20 mouse cellular contexts compared by ENCODE assay signal in the genomic region with DNA sequence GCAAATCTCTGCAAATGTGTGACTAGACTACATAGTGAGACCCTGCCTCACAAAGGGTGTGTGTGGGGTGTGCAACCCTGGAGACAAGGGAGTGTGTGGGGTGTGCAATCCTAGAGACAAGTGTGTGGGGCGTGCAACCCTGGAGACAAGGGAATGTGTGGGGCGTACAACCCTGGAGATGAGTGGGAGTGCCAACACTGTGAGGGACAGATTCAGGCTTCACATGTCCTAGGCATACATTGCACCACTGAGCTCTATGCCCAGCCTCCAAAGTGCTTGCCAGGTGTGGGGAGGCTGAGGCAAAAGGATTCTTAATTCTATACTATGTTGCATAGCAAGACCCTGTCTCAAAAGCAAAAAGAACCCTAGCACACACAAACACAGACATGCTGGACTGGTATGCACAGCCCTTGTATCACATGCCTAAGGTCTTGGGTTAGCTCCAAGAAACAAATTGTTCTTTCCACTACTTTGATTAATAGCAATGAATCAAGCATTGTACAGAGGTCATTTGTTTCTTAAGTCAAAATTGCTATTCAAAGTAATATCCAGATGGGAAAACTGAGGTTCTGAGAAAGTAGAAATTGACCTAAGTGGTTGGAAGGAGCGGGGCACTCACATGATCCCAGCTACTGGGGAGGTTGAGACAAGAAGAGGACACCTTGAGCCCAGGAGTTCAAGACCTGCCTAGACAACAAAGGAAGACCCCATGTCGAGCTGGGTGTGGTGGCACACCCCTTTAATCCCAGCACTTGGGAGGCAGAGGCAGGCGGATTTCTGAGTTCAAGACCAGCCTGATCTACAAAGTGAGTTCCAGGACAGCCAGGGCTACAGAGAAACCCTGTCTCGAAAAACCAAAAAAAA. TPM values are rescaled to one million over a fixed set of nuclear protein-coding genes. Genes with fewer than 3 reads are reported as not detected.
DNase-seq lines count a peak whose midpoint lies in the region; ATAC-seq and TF ChIP-seq lines count a peak whose summit lies in the region.
"Had no signal": no experiment of that assay in that cellular context is flagged by ENCODE, and none has a peak within 500 bp of the region (broad histone marks: within the 10 kb centered on the region; RNA-seq: fewer than 3 reads in every experiment).

No protein-coding gene starts in this region.

- no peak for TF ChIP-seq POLR2A in liver, adult 2 months (IDR thresholded peaks at IDR 0.05; ENCODE audit: extremely low read depth, insufficient read depth, low read length)

- TF ChIP-seq CTCF in liver, adult 2 months (IDR thresholded peaks at IDR 0.05; ENCODE audit: low read depth, low read length) = no peak
- TF ChIP-seq CTCF in liver, postnatal 0 days (IDR thresholded peaks at IDR 0.05; ENCODE audit: low read depth) = no peak

- H3K9me3 ChIP-seq in liver, postnatal 0 days (ENCODE audit: low read length) = no peaks in the 10 kb centered on the region
- no peaks in the 10 kb centered on the region for H3K9me3 ChIP-seq in ES-E14 (ENCODE audit: control insufficient read depth, insufficient read depth, low read depth, low read length)
- no peaks in the 10 kb centered on the region; the same call in 1 of the 2 replicates for H3K9me3 ChIP-seq in liver, embryonic 13.5 days (replicated peaks)
- H3K9me3 ChIP-seq in forebrain, embryonic 11.5 days (ENCODE audit: control insufficient read depth, low read length) = no peaks in the 10 kb centered on the region; the same call in 1 of the 2 replicates
- H3K9me3 ChIP-seq: embryonic facial prominence, embryonic 12.5 days; forebrain, embryonic 10.5 days; hindbrain, embryonic 12.5 days; midbrain, embryonic 12.5 days; neural tube, embryonic 15.5 days had no signal

- no peak overlapping the region for H3K4me2 ChIP-seq in liver, postnatal 0 days (ENCODE audit: low read depth, low read length)
- no peak overlapping the region for H3K4me2 ChIP-seq in liver, embryonic 13.5 days
- no peak overlapping the region for H3K4me2 ChIP-seq in forebrain, embryonic 11.5 days (ENCODE audit: low read depth, low read length, severe bottlenecking)
- H3K4me2 ChIP-seq: embryonic facial prominence, embryonic 12.5 days; hindbrain, embryonic 12.5 days; midbrain, embryonic 12.5 days; neural tube, embryonic 15.5 days had no signal

- H3K9ac ChIP-seq in liver, adult 2 months (ENCODE audit: low read depth, low read length) = no peak overlapping the region
- H3K9ac ChIP-seq in liver, postnatal 0 days (replicated peaks) = no peak overlapping the region
- no peak overlapping the region for H3K9ac ChIP-seq in ES-E14 (ENCODE audit: insufficient read depth, low read depth, low read length, poor library complexity, severe bottlenecking)
- H3K9ac ChIP-seq in liver, embryonic 13.5 days = peak overlapping the region; percentile 97
- H3K9ac ChIP-seq in forebrain, embryonic 11.5 days (ENCODE audit: low read length) = no peak overlapping the region
- H3K9ac ChIP-seq: embryonic facial prominence, embryonic 12.5 days; hindbrain, embryonic 12.5 days; midbrain, embryonic 12.5 days; neural tube, embryonic 15.5 days had no signal

- H3K27me3 ChIP-seq in liver, adult 2 months (ENCODE audit: control insufficient read depth, insufficient read depth, low read length) = no peaks in the 10 kb centered on the region
- no peaks in the 10 kb centered on the region for H3K27me3 ChIP-seq in liver, postnatal 0 days (ENCODE audit: insufficient read depth, low read length)
- no peaks in the 10 kb centered on the region for H3K27me3 ChIP-seq in liver, embryonic 13.5 days
- no peaks in the 10 kb centered on the region for H3K27me3 ChIP-seq in forebrain, embryonic 11.5 days (ENCODE audit: control insufficient read depth, insufficient read depth, low read length)
- H3K27me3 ChIP-seq: embryonic facial prominence, embryonic 12.5 days; hindbrain, embryonic 12.5 days; midbrain, embryonic 12.5 days; neural tube, embryonic 15.5 days; Patski had no signal

- WGBS in liver, adult 2 months = 90% methylated on average over 6 of the region's 6 CpGs
- WGBS in liver, postnatal 0 days (ENCODE audit: insufficient replicate concordance) = 84% methylated on average over 6 of the region's 6 CpGs
- WGBS in liver, embryonic 13.5 days (ENCODE audit: insufficient replicate concordance) = 82% methylated on average over 6 of the region's 6 CpGs
- WGBS in forebrain, embryonic 11.5 days = 88% methylated on average over 6 of the region's 6 CpGs

- DNase-seq in frontal cortex, postnatal 14 days (ENCODE audit: low spot score in 2 of 2) = no peak
- DNase-seq in liver, adult 2 months (ENCODE audit: extremely low read depth, low read depth, low spot score) = peak; percentile 21
- DNase-seq in liver, postnatal 0 days = no peak
- no peak for DNase-seq in ES-E14 (ENCODE audit: low read depth, low spot score)
- DNase-seq in liver, embryonic 13.5 days = no peak
- no peak for DNase-seq in right cerebral cortex, postnatal 25 days
- DNase-seq in forebrain, embryonic 11.5 days (ENCODE audit: low spot score) = no peak
- DNase-seq: cerebellum, adult 2 months; gastrocnemius, postnatal 14 days; lung, adult 18-20 months; lung, postnatal 36 days; thymus, postnatal 14 days had no signal

- peak; percentile 15; the same call in 1 of the 2 replicates for ATAC-seq in frontal cortex, adult (ENCODE audit: low TSS enrichment)
- ATAC-seq in liver, postnatal 0 days = no peak
- ATAC-seq in liver, embryonic 13.5 days (ENCODE audit: low read depth) = no peak
- no peak for ATAC-seq in forebrain, embryonic 11.5 days (replicated peaks; ENCODE audit: low FRiP score)
- ATAC-seq: inflammation-experienced regulatory T-cells, adult 6 months; Patski had no signal

- in situ Hi-C loops in ES-E14 (cut with MboI; ENCODE audit: low sequenced_read_pairs in 2 of 2, unreplicated experiment in 2 of 2) = no loop called here

- H3K36me3 ChIP-seq in liver, adult 2 months (ENCODE audit: control insufficient read depth, insufficient read depth, low read length) = peaks cover 11% of the 10 kb centered on the region
- peaks cover 40% of the 10 kb centered on the region for H3K36me3 ChIP-seq in liver, postnatal 0 days (replicated peaks; ENCODE audit: insufficient read depth, low read length)
- peaks cover 9% of the 10 kb centered on the region; the same call in 1 of the 2 replicates for H3K36me3 ChIP-seq in ES-E14 (ENCODE audit: control insufficient read depth, insufficient read depth, low read length, poor library complexity, severe bottlenecking)
- peaks cover 56% of the 10 kb centered on the region for H3K36me3 ChIP-seq in liver, embryonic 13.5 days
- peaks cover 12% of the 10 kb centered on the region; the same call in 1 of the 2 replicates for H3K36me3 ChIP-seq in forebrain, embryonic 11.5 days (ENCODE audit: control insufficient read depth, insufficient read depth, low read length)

- no peak overlapping the region for H3K27ac ChIP-seq in liver, adult 2 months (replicated peaks; ENCODE audit: insufficient read depth, low read depth, low read length)
- H3K27ac ChIP-seq in liver, postnatal 0 days (ENCODE audit: low read depth) = no peak overlapping the region
- H3K27ac ChIP-seq in ES-E14 (ENCODE audit: insufficient read depth, low read depth, low read length, poor library complexity, severe bottlenecking) = peak overlapping the region; percentile 27; the same call in 1 of the 2 replicates
- peak overlapping the region; percentile 99; the same call in 1 of the 2 replicates for H3K27ac ChIP-seq in liver, embryonic 13.5 days
- no peak overlapping the region for H3K27ac ChIP-seq in forebrain, embryonic 11.5 days (ENCODE audit: low read depth, low read length)
- H3K27ac ChIP-seq: embryonic facial prominence, embryonic 12.5 days; forebrain, embryonic 10.5 days; hindbrain, embryonic 12.5 days; midbrain, embryonic 12.5 days; neural tube, embryonic 15.5 days had no signal

- no peak for TF ChIP-seq EP300 in liver, postnatal 0 days (IDR thresholded peaks at IDR 0.05; ENCODE audit: low read depth)

- H3K4me3 ChIP-seq in liver, adult 2 months (ENCODE audit: insufficient read depth, low read depth, low read length) = no peak overlapping the region
- no peak overlapping the region for H3K4me3 ChIP-seq in liver, postnatal 0 days (ENCODE audit: low read depth, low read length)
- no peak overlapping the region for H3K4me3 ChIP-seq in ES-E14 (ENCODE audit: insufficient read depth in 1 of 2, low read depth in 1 of 2, low read length in 2 of 2, poor library complexity in 1 of 2, severe bottlenecking in 1 of 2)
- no peak overlapping the region for H3K4me3 ChIP-seq in liver, embryonic 13.5 days (replicated peaks)
- no peak overlapping the region for H3K4me3 ChIP-seq in forebrain, embryonic 11.5 days (ENCODE audit: low read depth, low read length)
- H3K4me3 ChIP-seq: embryonic facial prominence, embryonic 12.5 days; forebrain, embryonic 10.5 days; hindbrain, embryonic 12.5 days; midbrain, embryonic 12.5 days; neural tube, embryonic 15.5 days had no signal

- H3K79me2 ChIP-seq in liver, adult 2 months (ENCODE audit: control insufficient read depth, insufficient read depth, low read length) = peaks cover 14% of the 10 kb centered on the region; the same call in 1 of the 2 replicates

- H3K4me1 ChIP-seq in liver, adult 2 months (ENCODE audit: control insufficient read depth, insufficient read depth, low read length) = peaks cover 19% of the 10 kb centered on the region
- 0 out of 2 replicates have a peak, but pooled peaks cover 4% of the 10 kb centered on the region for H3K4me1 ChIP-seq in liver, postnatal 0 days (ENCODE audit: insufficient read depth)
- H3K4me1 ChIP-seq in ES-E14 (ENCODE audit: control insufficient read depth in 2 of 2, insufficient read depth in 2 of 2, low read length in 2 of 2, poor library complexity in 1 of 2) = peaks cover 2 to 20% of the 10 kb centered on the region in 2 experiments; a peak in 3 of 4 replicates
- peaks cover 25% of the 10 kb centered on the region for H3K4me1 ChIP-seq in liver, embryonic 13.5 days (replicated peaks)
- H3K4me1 ChIP-seq in forebrain, embryonic 11.5 days (replicated peaks; ENCODE audit: control insufficient read depth, insufficient read depth, low read length) = peaks cover 8% of the 10 kb centered on the region; the same call in 1 of the 2 replicates

RNA-seq across cellular contexts. Expression of a gene that starts 1.8 kb away (rescaled TPM):
- 61.3 and 67.7 TPM in 2 replicates for total RNA-seq in liver, adult 2 months (2014; rRNA removed)
- polyA plus RNA-seq in liver, adult 2 months (2012; rRNA removed) = 58.8 and 61.4 TPM in 2 replicates
- 517 and 539 TPM in 2 replicates for polyA plus RNA-seq in liver, postnatal 0 days (2015; fragmentation: Nextera tagmentation; extraction: Ambion mirVana)
- total RNA-seq in ES-E14 (2012; rRNA removed) = 69.9 and 71.3 TPM in 2 replicates
- 1,411 and 1,456 TPM in 2 replicates for polyA plus RNA-seq in liver, embryonic 13.5 days (2015; fragmentation: Nextera tagmentation; extraction: Ambion mirVana)
- 155 and 166 TPM in 2 replicates for polyA plus RNA-seq in forebrain, embryonic 11.5 days (2014; fragmentation: Nextera tagmentation; extraction: Ambion mirVana)

RNA-seq across cellular contexts. Expression of a gene that starts 11.3 kb away (rescaled TPM):
- 5.6 and 11.2 TPM in 2 replicates for total RNA-seq in liver, adult 2 months (2014; rRNA removed)
- polyA plus RNA-seq in liver, adult 2 months (2012; rRNA removed) = 22.5 and 23.6 TPM in 2 replicates
- 152 and 164 TPM in 2 replicates for polyA plus RNA-seq in liver, postnatal 0 days (2015; fragmentation: Nextera tagmentation; extraction: Ambion mirVana)
- 967 and 1,137 TPM in 2 replicates for total RNA-seq in ES-E14 (2012; rRNA removed)
- polyA plus RNA-seq in liver, embryonic 13.5 days (2015; fragmentation: Nextera tagmentation; extraction: Ambion mirVana) = 208 and 210 TPM in 2 replicates
- polyA plus RNA-seq in forebrain, embryonic 11.5 days (2014; fragmentation: Nextera tagmentation; extraction: Ambion mirVana) = 463 and 498 TPM in 2 replicates

RNA-seq across cellular contexts. Expression of a gene that starts 15.7 kb away (rescaled TPM):
- total RNA-seq in liver, adult 2 months (2014; rRNA removed) = 14.5 and 22.0 TPM in 2 replicates
- polyA plus RNA-seq in liver, adult 2 months (2012; rRNA removed) = 15.9 and 17.0 TPM in 2 replicates
- 12.1 and 13.3 TPM in 2 replicates for polyA plus RNA-seq in liver, postnatal 0 days (2015; fragmentation: Nextera tagmentation; extraction: Ambion mirVana)
- 35.0 and 35.8 TPM in 2 replicates for total RNA-seq in ES-E14 (2012; rRNA removed)
- polyA plus RNA-seq in liver, embryonic 13.5 days (2015; fragmentation: Nextera tagmentation; extraction: Ambion mirVana) = 14.8 and 15.3 TPM in 2 replicates
- polyA plus RNA-seq in forebrain, embryonic 11.5 days (2014; fragmentation: Nextera tagmentation; extraction: Ambion mirVana) = 32.2 and 35.7 TPM in 2 replicates

RNA-seq across cellular contexts. Expression of a gene that starts 20.0 kb away (rescaled TPM):
- total RNA-seq in liver, adult 2 months (2014; rRNA removed) = 8.7 and 13.1 TPM in 2 replicates
- 57.4 and 71.7 TPM in 2 replicates for polyA plus RNA-seq in liver, adult 2 months (2012; rRNA removed)
- polyA plus RNA-seq in liver, postnatal 0 days (2015; fragmentation: Nextera tagmentation; extraction: Ambion mirVana) = 19.0 and 19.4 TPM in 2 replicates
- 16.3 and 17.9 TPM in 2 replicates for total RNA-seq in ES-E14 (2012; rRNA removed)
- 20.7 and 23.0 TPM in 2 replicates for polyA plus RNA-seq in liver, embryonic 13.5 days (2015; fragmentation: Nextera tagmentation; extraction: Ambion mirVana)
- polyA plus RNA-seq in forebrain, embryonic 11.5 days (2014; fragmentation: Nextera tagmentation; extraction: Ambion mirVana) = 47.7 and 49.1 TPM in 2 replicates

RNA-seq across cellular contexts. Expression of a gene that starts 25.7 kb away (rescaled TPM):
- 5.2 and 7.9 TPM in 2 replicates for total RNA-seq in liver, adult 2 months (2014; rRNA removed)
- polyA plus RNA-seq in liver, adult 2 months (2012; rRNA removed) = 60.1 and 60.9 TPM in 2 replicates
- polyA plus RNA-seq in liver, postnatal 0 days (2015; fragmentation: Nextera tagmentation; extraction: Ambion mirVana) = 10.1 and 11.4 TPM in 2 replicates
- 9.0 and 13.9 TPM in 2 replicates for total RNA-seq in ES-E14 (2012; rRNA removed)
- 6.4 and 8.2 TPM in 2 replicates for polyA plus RNA-seq in liver, embryonic 13.5 days (2015; fragmentation: Nextera tagmentation; extraction: Ambion mirVana)
- 12.2 and 13.7 TPM in 2 replicates for polyA plus RNA-seq in forebrain, embryonic 11.5 days (2014; fragmentation: Nextera tagmentation; extraction: Ambion mirVana)

Comparison
In these comparisons a context has a peak if more than half of its experiments do, and no peak if none do; other contexts are left out.
1. H3K27ac ChIP-seq: peak in ES-E14 (single experiment) and liver, embryonic 13.5 days (single experiment); none in liver, adult 2 months (single experiment), liver, postnatal 0 days (single experiment) and forebrain, embryonic 11.5 days (single experiment).